Mouse (Mus musculus): ENCODE data around the gene Tyms. TPM values are rescaled to one million over a fixed set of nuclear protein-coding genes. Genes with fewer than 3 reads are reported as not detected.
A peak's percentile ranks its signal among the peaks of the same experiment; 100 is the strongest.
"Not testable (repeated sequence)": the region's sequence is repeated elsewhere in the genome, so short reads cannot be mapped to it uniquely, and the experiment has no call there.

Tyms gene
- total and polyA plus RNA-seq, 3 experiments, result 31.9 to 178 (median 98.4) TPM

- no peak for ATAC-seq (ENCODE audit: extremely low read depth, insufficient number of reproducible peaks, low FRiP score, poor library complexity, severe bottlenecking)
- TF ChIP-seq GATA2 (IDR thresholded peaks at IDR 0.05; ENCODE audit: borderline replicate concordance, low read depth, low read length), result no peak
- TF ChIP-seq GATA1 (IDR thresholded peaks at IDR 0.05; ENCODE audit: borderline replicate concordance, low read length), result no peak
- TF ChIP-seq POLR2AphosphoS5 (IDR thresholded peaks at IDR 0.05; ENCODE audit: insufficient replicate concordance, low read depth, low read length), result no peak
- no peak for TF ChIP-seq CTCF (IDR thresholded peaks at IDR 0.05; ENCODE audit: low read depth, low read length)
- Histone ChIP-seq H3K9me3 (replicated peaks) (no peaks in the 10 kb centered on the region), H3K4me3 (ENCODE audit: low read depth, low read length) (no peak overlapping the region; the same call in 1 of the 2 replicates), H3K36me3 (replicated peaks) (no peaks in the 10 kb centered on the region), H3K4me1 (ENCODE audit: insufficient read depth, low read depth, low read length) (no peaks in the 10 kb centered on the region), H3K27me3 (ENCODE audit: insufficient read depth, low read length) (peaks cover 13% of the 10 kb centered on the region; the same call in 1 of the 2 replicates)
- peak; percentile 1 for DNase-seq (ENCODE audit: low spot score)
These were observed 19.3 kb upstream of the Tyms start for GRCm38 (mm10) chr5:30092701-30093100.

- Histone ChIP-seq H3K4me3 (ENCODE audit: low read depth, low read length) (peak overlapping the region; percentile 98), H3K4me1 (ENCODE audit: insufficient read depth, low read depth, low read length) (peaks cover 28% of the 10 kb centered on the region), H3K9me3 (replicated peaks) (no peaks in the 10 kb centered on the region), H3K36me3 (replicated peaks) (peaks cover 45% of the 10 kb centered on the region), H3K27me3 (ENCODE audit: insufficient read depth, low read length) (no peaks in the 10 kb centered on the region)
- ATAC-seq (ENCODE audit: extremely low read depth, insufficient number of reproducible peaks, low FRiP score, poor library complexity, severe bottlenecking) (no peak), DNase-seq (ENCODE audit: low spot score) (no peak)
- TF ChIP-seq CTCF (IDR thresholded peaks at IDR 0.05; ENCODE audit: low read depth, low read length), result no peak
- TF ChIP-seq GATA1 (IDR thresholded peaks at IDR 0.05; ENCODE audit: borderline replicate concordance, low read length), result no peak
- no peak for TF ChIP-seq TAL1 (conservative IDR thresholded peaks at IDR 0.05; ENCODE audit: low read depth, low read length)
- TF ChIP-seq POLR2AphosphoS5 (IDR thresholded peaks at IDR 0.05; ENCODE audit: insufficient replicate concordance, low read depth, low read length), result no peak
- TF ChIP-seq GATA2 (IDR thresholded peaks at IDR 0.05; ENCODE audit: borderline replicate concordance, low read depth, low read length), result no peak
These were observed 1.0 kb downstream of the Tyms start for GRCm38 (mm10) chr5:30072377-30072776.

GRCm38 (mm10) chr5:30071677-30072076, 1.7 kb downstream of the Tyms start:
- TF ChIP-seq TAL1 (conservative IDR thresholded peaks at IDR 0.05; ENCODE audit: low read depth, low read length) (no peak), GATA2 (IDR thresholded peaks at IDR 0.05; ENCODE audit: borderline replicate concordance, low read depth, low read length) (no peak), CTCF (IDR thresholded peaks at IDR 0.05; ENCODE audit: low read depth, low read length) (no peak), GATA1 (IDR thresholded peaks at IDR 0.05; ENCODE audit: borderline replicate concordance, low read length) (no peak), POLR2AphosphoS5 (IDR thresholded peaks at IDR 0.05; ENCODE audit: insufficient replicate concordance, low read depth, low read length) (no peak)
- H3K4me3 ChIP-seq (ENCODE audit: low read depth, low read length), result peak overlapping the region; percentile 98
- H3K27me3 ChIP-seq (ENCODE audit: insufficient read depth, low read length), result no peaks in the 10 kb centered on the region
- H3K4me1 ChIP-seq (ENCODE audit: insufficient read depth, low read depth, low read length), result peaks cover 29% of the 10 kb centered on the region
- DNase-seq (ENCODE audit: low spot score), result no peak
- H3K36me3 ChIP-seq (replicated peaks), result peaks cover 52% of the 10 kb centered on the region
- no peak for ATAC-seq (ENCODE audit: extremely low read depth, insufficient number of reproducible peaks, low FRiP score, poor library complexity, severe bottlenecking)
- no peaks in the 10 kb centered on the region for H3K9me3 ChIP-seq (replicated peaks)

GRCm38 (mm10) chr5:30067726-30068125, 5.7 kb downstream of the Tyms start:
- TF ChIP-seq GATA2 (IDR thresholded peaks at IDR 0.05; ENCODE audit: borderline replicate concordance, low read depth, low read length), result no peak
- no peak for TF ChIP-seq CTCF (IDR thresholded peaks at IDR 0.05; ENCODE audit: low read depth, low read length)
- TF ChIP-seq GATA1 (IDR thresholded peaks at IDR 0.05; ENCODE audit: borderline replicate concordance, low read length), result no peak
- no peaks in the 10 kb centered on the region for H3K9me3 ChIP-seq (replicated peaks)
- H3K27me3 ChIP-seq (ENCODE audit: insufficient read depth, low read length), result no peaks in the 10 kb centered on the region
- H3K36me3 ChIP-seq (replicated peaks), result peaks cover 82% of the 10 kb centered on the region
- no peak for DNase-seq (ENCODE audit: low spot score)
- H3K4me1 ChIP-seq (ENCODE audit: insufficient read depth, low read depth, low read length), result peaks cover 29% of the 10 kb centered on the region
- H3K4me3 ChIP-seq (ENCODE audit: low read depth, low read length), result no peak overlapping the region
- no peak for ATAC-seq (ENCODE audit: extremely low read depth, insufficient number of reproducible peaks, low FRiP score, poor library complexity, severe bottlenecking)

- not testable (repeated sequence) for H3K4me1 ChIP-seq (ENCODE audit: insufficient read depth, low read depth, low read length); H3K9me3 ChIP-seq (replicated peaks); ATAC-seq (ENCODE audit: extremely low read depth, insufficient number of reproducible peaks, low FRiP score, poor library complexity, severe bottlenecking); H3K4me3 ChIP-seq (ENCODE audit: low read depth, low read length); DNase-seq (ENCODE audit: low spot score); H3K27me3 ChIP-seq (ENCODE audit: insufficient read depth, low read length)
- H3K36me3 ChIP-seq (replicated peaks), result peaks cover 50% of the 10 kb centered on the region
These were observed 13.8 kb downstream of the Tyms start for GRCm38 (mm10) chr5:30059607-30060006.

GRCm38 (mm10) chr5:30058216-30058731, 15.1 kb downstream of the Tyms start:
- Histone ChIP-seq H3K36me3 (replicated peaks) (peaks cover 40% of the 10 kb centered on the region), H3K9me3 (replicated peaks) (no peaks in the 10 kb centered on the region), H3K4me3 (ENCODE audit: low read depth, low read length) (no peak overlapping the region), H3K27me3 (ENCODE audit: insufficient read depth, low read length) (no peaks in the 10 kb centered on the region), H3K4me1 (ENCODE audit: insufficient read depth, low read depth, low read length) (peaks cover 2% of the 10 kb centered on the region; the same call in 1 of the 2 replicates)
- TF ChIP-seq GATA2 (IDR thresholded peaks at IDR 0.05; ENCODE audit: borderline replicate concordance, low read depth, low read length), result no peak
- TF ChIP-seq GATA1 (IDR thresholded peaks at IDR 0.05; ENCODE audit: borderline replicate concordance, low read length), result no peak
- TF ChIP-seq POLR2AphosphoS5 (IDR thresholded peaks at IDR 0.05; ENCODE audit: insufficient replicate concordance, low read depth, low read length), result no peak
- no peak for TF ChIP-seq CTCF (IDR thresholded peaks at IDR 0.05; ENCODE audit: low read depth, low read length)
- TF ChIP-seq TAL1 (conservative IDR thresholded peaks at IDR 0.05; ENCODE audit: low read depth, low read length), result no peak
- no peak for ATAC-seq (ENCODE audit: extremely low read depth, insufficient number of reproducible peaks, low FRiP score, poor library complexity, severe bottlenecking)
- DNase-seq (ENCODE audit: low spot score), result no peak

- not testable (repeated sequence) for H3K36me3 ChIP-seq (replicated peaks); H3K4me3 ChIP-seq (ENCODE audit: low read depth, low read length); H3K27me3 ChIP-seq (ENCODE audit: insufficient read depth, low read length); H3K4me1 ChIP-seq (ENCODE audit: insufficient read depth, low read depth, low read length); H3K9me3 ChIP-seq (replicated peaks); ATAC-seq (ENCODE audit: extremely low read depth, insufficient number of reproducible peaks, low FRiP score, poor library complexity, severe bottlenecking); DNase-seq (ENCODE audit: low spot score)
These were observed 33.6 kb downstream of the Tyms start for GRCm38 (mm10) chr5:30039841-30040240.

- not testable (repeated sequence) for DNase-seq (ENCODE audit: low spot score); H3K27me3 ChIP-seq (ENCODE audit: insufficient read depth, low read length); H3K4me3 ChIP-seq (ENCODE audit: low read depth, low read length); ATAC-seq (ENCODE audit: extremely low read depth, insufficient number of reproducible peaks, low FRiP score, poor library complexity, severe bottlenecking); H3K4me1 ChIP-seq (ENCODE audit: insufficient read depth, low read depth, low read length); H3K36me3 ChIP-seq (replicated peaks); H3K9me3 ChIP-seq (replicated peaks)
These were observed 34.1 kb downstream of the Tyms start for GRCm38 (mm10) chr5:30039324-30039723.

GRCm38 (mm10) chr5:30037111-30037510, 36.3 kb downstream of the Tyms start:
- H3K27me3 ChIP-seq (ENCODE audit: insufficient read depth, low read length); H3K4me1 ChIP-seq (ENCODE audit: insufficient read depth, low read depth, low read length); H3K36me3 ChIP-seq (replicated peaks); H3K9me3 ChIP-seq (replicated peaks); H3K4me3 ChIP-seq (ENCODE audit: low read depth, low read length); ATAC-seq (ENCODE audit: extremely low read depth, insufficient number of reproducible peaks, low FRiP score, poor library complexity, severe bottlenecking); DNase-seq (ENCODE audit: low spot score): not testable (repeated sequence)

- H3K4me1 ChIP-seq (ENCODE audit: insufficient read depth, low read depth, low read length); H3K4me3 ChIP-seq (ENCODE audit: low read depth, low read length); ATAC-seq (ENCODE audit: extremely low read depth, insufficient number of reproducible peaks, low FRiP score, poor library complexity, severe bottlenecking); H3K36me3 ChIP-seq (replicated peaks); H3K27me3 ChIP-seq (ENCODE audit: insufficient read depth, low read length); DNase-seq (ENCODE audit: low spot score); H3K9me3 ChIP-seq (replicated peaks): not testable (repeated sequence)
These were observed 37.6 kb downstream of the Tyms start for GRCm38 (mm10) chr5:30035862-30036261.
